Mouse (Mus musculus) neural tube, embryonic 15.5 days (tissue): ENCODE data around the gene Ren1. TPM values are rescaled to one million over a fixed set of nuclear protein-coding genes. Genes with fewer than 3 reads are reported as not detected.

ENCODE experiments used
- ATAC-seq: fragments of 200-750 bp; cut with Nextera tagmentation; 2 replicates; pipeline ENCODE4 v1.8.0; 2017; ENCODE audit warnings: mild to moderate bottlenecking, moderate TSS enrichment, moderate library complexity; ENCODE audit not compliant: low FRiP score
- H3K27ac ChIP-seq: fragments of 300-500 bp; sonication (generic); replicated peaks from 2 replicates; pipeline ENCODE4 v1.5.1; 2015; ENCODE audit warnings: mild to moderate bottlenecking, inconsistent platforms
- H3K27me3 ChIP-seq: fragments of 300-500 bp; sonication (generic); replicated peaks from 2 replicates; pipeline ENCODE4 v1.6.1; 2015; ENCODE audit warnings: inconsistent platforms
- H3K36me3 ChIP-seq: fragments of 300-500 bp; sonication (generic); 2 replicates; pipeline ENCODE4 v1.6.1; 2015; ENCODE audit warnings: inconsistent platforms
- H3K4me1 ChIP-seq: fragments of 300-500 bp; sonication (generic); 2 replicates; pipeline ENCODE4 v1.6.1; 2015; ENCODE audit warnings: inconsistent platforms
- H3K4me2 ChIP-seq: fragments of 300-500 bp; sonication (generic); 2 replicates; pipeline ENCODE4 v1.6.1; 2015; ENCODE audit warnings: inconsistent platforms, mild to moderate bottlenecking, moderate library complexity
- H3K4me3 ChIP-seq: fragments of 300-500 bp; sonication (generic); replicated peaks from 2 replicates; pipeline ENCODE4 v1.5.1; 2015; ENCODE audit warnings: mild to moderate bottlenecking, inconsistent platforms
- H3K9ac ChIP-seq: fragments of 300-500 bp; sonication (generic); replicated peaks from 2 replicates; pipeline ENCODE4 v1.6.1; 2015; ENCODE audit warnings: mild to moderate bottlenecking, inconsistent platforms
- H3K9me3 ChIP-seq: fragments of 300-500 bp; sonication (generic); replicated peaks from 2 replicates; pipeline ENCODE4 v1.6.1; 2016; ENCODE audit warnings: inconsistent platforms
- WGBS: fragments of 180-500 bp; shearing (Covaris S2); methylation state at CpG from one replicate; pipeline ENCODE4 v1.1.7; 2015; ENCODE audit warnings: mixed read lengths; 5-methylcytosine and 5-hydroxymethylcytosine counted together
- polyA plus RNA-seq: library from polyadenylated mRNA; unstranded; fragments of >200 nt; fragmentation: Nextera tagmentation; extraction: Ambion mirVana; gene quantifications from 2 replicates; pipeline ENCODE4 v1.2.1, GENCODE M21; 2015

The Ren1 gene
- polyA plus RNA-seq, 1 experiment from 2014 or later, result 0.74 TPM

- H3K27ac ChIP-seq, result peak overlapping the region; percentile 86
- H3K36me3 ChIP-seq, result no peaks in the 10 kb centered on the region
- 4% methylated on average over 17 of the region's 17 CpGs for WGBS
- peak overlapping the region; percentile 38 for H3K9ac ChIP-seq
- peak overlapping the region; percentile 41 for H3K4me2 ChIP-seq
- ATAC-seq, result peak; percentile 53
- peaks cover 34% of the 10 kb centered on the region for H3K4me1 ChIP-seq
- H3K4me3 ChIP-seq, result 0 out of 2 replicates have a peak overlapping the region, but pooled peaks have one; percentile 5
- H3K27me3 ChIP-seq, result no peaks in the 10 kb centered on the region
- H3K9me3 ChIP-seq, result no peaks in the 10 kb centered on the region
Observed at GRCm38 (mm10) chr1:133397483-133398237, 47.4 kb downstream of the Ren1 start.

GRCm38 (mm10) chr1:133400014-133400725 is 49.9 kb downstream of the Ren1 start:
- 87% methylated on average over 13 of the region's 13 CpGs for WGBS
- Histone ChIP-seq H3K9me3 (no peaks in the 10 kb centered on the region), H3K4me3 (no peak overlapping the region), H3K27ac (no peak overlapping the region), H3K9ac (no peak overlapping the region), H3K36me3 (no peaks in the 10 kb centered on the region), H3K27me3 (no peaks in the 10 kb centered on the region), H3K4me2 (no peak overlapping the region), H3K4me1 (peaks cover 30% of the 10 kb centered on the region)
- ATAC-seq, result no peak

GRCm38 (mm10) chr1:133404005-133404404 is 53.7 kb downstream of the Ren1 start:
- no peaks in the 10 kb centered on the region for H3K9me3 ChIP-seq
- ATAC-seq, result no peak
- H3K4me2 ChIP-seq, result no peak overlapping the region
- H3K27ac ChIP-seq, result no peak overlapping the region
- H3K4me3 ChIP-seq, result no peak overlapping the region
- H3K4me1 ChIP-seq, result peaks cover 15% of the 10 kb centered on the region; the same call in 1 of the 2 replicates
- H3K36me3 ChIP-seq, result no peaks in the 10 kb centered on the region
- 94% methylated on average over 4 of the region's 4 CpGs for WGBS
- no peaks in the 10 kb centered on the region for H3K27me3 ChIP-seq
- H3K9ac ChIP-seq, result no peak overlapping the region

DNA sequence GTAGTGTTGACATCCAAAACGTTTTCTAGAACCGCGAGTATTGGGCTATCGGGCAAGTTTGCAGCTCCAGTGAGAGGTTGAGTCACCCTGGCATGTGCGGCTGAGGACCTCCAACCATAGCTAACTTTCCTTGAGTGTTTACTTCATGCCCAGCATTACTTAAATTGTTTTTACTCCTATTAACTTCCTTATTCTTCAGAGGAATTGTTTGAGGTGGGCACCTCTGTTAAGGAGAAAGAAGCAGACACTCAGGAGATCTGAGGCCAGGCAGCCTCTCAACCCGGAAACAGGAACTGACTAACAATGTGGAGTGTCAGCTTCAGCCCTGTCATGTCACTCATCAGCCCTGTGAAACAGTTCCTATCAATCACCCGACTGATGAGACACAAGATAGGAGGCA is 56.3 kb downstream of the Ren1 start:
- Histone ChIP-seq H3K9me3 (no peaks in the 10 kb centered on the region), H3K27me3 (no peaks in the 10 kb centered on the region), H3K4me3 (no peak overlapping the region), H3K4me2 (no peak overlapping the region), H3K9ac (no peak overlapping the region), H3K27ac (no peak overlapping the region), H3K4me1 (peaks cover 13% of the 10 kb centered on the region; the same call in 1 of the 2 replicates), H3K36me3 (no peaks in the 10 kb centered on the region)
- no peak for ATAC-seq
- WGBS, result 93% methylated on average over 7 of the region's 7 CpGs

DNA sequence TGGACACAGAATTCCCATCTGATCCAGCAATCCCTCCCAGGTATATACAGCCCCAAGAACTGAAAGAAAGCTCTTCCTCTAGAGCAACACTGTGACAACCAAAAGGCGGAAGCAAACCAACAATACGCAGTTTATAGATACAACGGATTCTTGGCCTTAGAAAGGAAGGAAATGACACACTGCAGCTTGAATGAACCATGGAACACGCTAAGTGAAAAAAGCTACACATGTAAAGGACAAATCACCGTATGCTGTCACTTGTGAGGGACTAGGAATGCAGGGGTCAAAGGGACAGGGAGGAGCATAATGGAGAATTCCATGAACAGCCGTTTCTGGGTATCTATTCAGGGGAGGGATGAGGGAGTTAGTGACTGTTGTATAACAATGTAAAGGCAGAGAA is 57.1 kb downstream of the Ren1 start:
- no peaks in the 10 kb centered on the region for H3K9me3 ChIP-seq
- no peaks in the 10 kb centered on the region for H3K36me3 ChIP-seq
- ATAC-seq, result no peak
- H3K4me2 ChIP-seq, result no peak overlapping the region
- no peak overlapping the region for H3K27ac ChIP-seq
- no peaks in the 10 kb centered on the region for H3K27me3 ChIP-seq
- peaks cover 13% of the 10 kb centered on the region; the same call in 1 of the 2 replicates for H3K4me1 ChIP-seq
- no peak overlapping the region for H3K4me3 ChIP-seq
- no peak overlapping the region for H3K9ac ChIP-seq
- 54% methylated on average over 6 of the region's 6 CpGs for WGBS

GRCm38 (mm10) chr1:133408321-133408720 is 58.0 kb downstream of the Ren1 start:
- no peak overlapping the region for H3K9ac ChIP-seq
- H3K4me3 ChIP-seq, result no peak overlapping the region
- H3K27ac ChIP-seq, result no peak overlapping the region
- no peak overlapping the region for H3K4me2 ChIP-seq
- 62% methylated on average over 9 of the region's 9 CpGs for WGBS
- no peaks in the 10 kb centered on the region for H3K9me3 ChIP-seq
- H3K36me3 ChIP-seq, result no peaks in the 10 kb centered on the region
- no peaks in the 10 kb centered on the region for H3K27me3 ChIP-seq
- H3K4me1 ChIP-seq, result peaks cover 18% of the 10 kb centered on the region; the same call in 1 of the 2 replicates
- no peak for ATAC-seq

- Histone ChIP-seq H3K4me2 (no peak overlapping the region), H3K36me3 (no peaks in the 10 kb centered on the region), H3K4me1 (peaks cover 22% of the 10 kb centered on the region), H3K4me3 (no peak overlapping the region), H3K27ac (no peak overlapping the region), H3K27me3 (no peaks in the 10 kb centered on the region), H3K9ac (no peak overlapping the region), H3K9me3 (no peaks in the 10 kb centered on the region)
- ATAC-seq, result no peak
- 13% methylated on average over 6 of the region's 6 CpGs for WGBS
Observed at GRCm38 (mm10) chr1:133408880-133409516, 58.7 kb downstream of the Ren1 start.

GRCm38 (mm10) chr1:133409786-133410185 is 59.5 kb downstream of the Ren1 start:
- 72% methylated on average over 9 of the region's 9 CpGs for WGBS
- ATAC-seq, result no peak
- Histone ChIP-seq H3K9ac (no peak overlapping the region), H3K27ac (no peak overlapping the region), H3K27me3 (no peaks in the 10 kb centered on the region), H3K4me3 (no peak overlapping the region), H3K4me2 (no peak overlapping the region), H3K4me1 (peaks cover 25% of the 10 kb centered on the region), H3K36me3 (no peaks in the 10 kb centered on the region), H3K9me3 (no peaks in the 10 kb centered on the region)

Other genes starting within 250 kb of the Ren1 start
- 23.4 and 25.4 TPM in 2 replicates for gene Ppp1r15b, start 219.4 kb upstream of the Ren1 start, polyA plus RNA-seq
- 17.1 and 20.5 TPM in 2 replicates for gene Plekha6, start 186.3 kb upstream of the Ren1 start, polyA plus RNA-seq
- 0.43 TPM in 1 of 2 replicates, not detected in the other for gene Golt1a, start 40.7 kb upstream of the Ren1 start, polyA plus RNA-seq
- gene Kiss1, start 28.6 kb upstream of the Ren1 start, polyA plus RNA-seq, result not detected in 2 replicates
- 21.3 and 22.8 TPM in 2 replicates for gene Etnk2, start 13.1 kb downstream of the Ren1 start, polyA plus RNA-seq
- 4.0 and 6.7 TPM in 2 replicates for gene Sox13, start 73.9 kb downstream of the Ren1 start, polyA plus RNA-seq